Mouse (Mus musculus): ENCODE results near the gene Cacna1d.

The Cacna1d gene

DNA sequence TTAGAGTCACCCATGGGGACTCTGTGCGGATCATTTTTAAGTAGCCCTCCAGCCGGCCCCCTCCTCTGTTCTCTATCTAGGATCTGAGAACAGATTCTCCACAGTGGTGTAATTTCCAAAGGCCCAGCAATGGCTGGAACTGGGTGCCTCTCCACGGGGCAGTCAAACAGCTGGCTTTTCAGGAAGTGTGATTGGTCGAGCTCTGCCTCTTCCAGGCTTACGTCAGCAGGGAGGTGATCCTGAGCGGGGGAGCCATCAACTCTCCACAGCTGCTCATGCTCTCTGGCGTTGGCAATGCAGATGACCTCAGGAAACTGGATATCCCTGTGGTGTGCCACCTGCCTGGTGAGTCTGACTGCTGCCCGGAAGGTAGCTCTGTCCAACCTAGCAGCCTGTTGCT is 457.9 kb downstream of the Cacna1d start:
- in situ Hi-C loops (cut with MboI, MseI), result no loop called here

DNA sequence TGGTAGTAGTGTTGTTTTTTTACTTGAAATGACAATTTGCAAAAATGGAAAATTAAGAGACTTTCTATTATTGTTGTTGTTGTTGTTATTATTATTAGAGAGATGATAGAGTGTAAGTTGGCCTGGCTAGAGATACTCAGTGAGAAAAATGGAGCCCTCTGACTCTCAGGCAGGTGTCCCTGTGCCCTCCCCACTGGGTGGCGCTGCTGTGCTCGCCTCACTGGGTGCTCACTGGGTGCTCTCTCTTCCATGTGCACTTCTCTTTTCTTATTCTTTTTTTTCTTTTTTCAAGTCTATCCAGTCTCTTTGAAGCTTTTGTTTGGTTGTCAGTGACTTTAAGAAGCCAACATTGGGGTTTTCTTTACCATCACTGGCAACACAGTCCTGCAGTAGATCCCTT is 463.9 kb downstream of the Cacna1d start:
- in situ Hi-C loops (cut with MboI, MseI), result no loop called here

DNA sequence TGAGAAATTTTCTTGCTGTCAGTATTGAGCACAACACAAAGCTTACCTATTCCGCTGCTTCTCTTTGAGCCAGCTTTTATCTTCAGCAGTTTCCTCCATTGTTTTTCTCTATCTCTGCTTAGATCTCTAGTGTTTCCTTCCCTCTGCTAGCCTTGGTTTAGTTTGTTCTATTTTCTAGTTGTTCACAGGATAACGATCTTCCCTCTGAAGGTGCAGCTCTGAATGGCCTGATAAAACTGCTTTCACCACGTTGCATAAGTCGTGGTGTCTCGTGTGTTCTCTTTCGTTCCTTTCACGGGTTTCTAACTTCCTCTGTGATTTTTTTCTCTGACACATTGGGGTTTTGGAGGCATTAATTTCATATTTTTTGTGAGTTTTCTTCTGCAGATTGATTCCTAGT is 466.9 kb downstream of the Cacna1d start:
- in situ Hi-C loops (cut with MboI, MseI), result no loop called here

GRCm38 (mm10) chr14:30022471-30022870 is 468.8 kb downstream of the Cacna1d start:
- in situ Hi-C loops (cut with MboI, MseI), result no loop called here

- in situ Hi-C loops (cut with MboI, MseI), result no loop called here
Measured at GRCm38 (mm10) chr14:30019792-30020575, 471.3 kb downstream of the Cacna1d start.

DNA sequence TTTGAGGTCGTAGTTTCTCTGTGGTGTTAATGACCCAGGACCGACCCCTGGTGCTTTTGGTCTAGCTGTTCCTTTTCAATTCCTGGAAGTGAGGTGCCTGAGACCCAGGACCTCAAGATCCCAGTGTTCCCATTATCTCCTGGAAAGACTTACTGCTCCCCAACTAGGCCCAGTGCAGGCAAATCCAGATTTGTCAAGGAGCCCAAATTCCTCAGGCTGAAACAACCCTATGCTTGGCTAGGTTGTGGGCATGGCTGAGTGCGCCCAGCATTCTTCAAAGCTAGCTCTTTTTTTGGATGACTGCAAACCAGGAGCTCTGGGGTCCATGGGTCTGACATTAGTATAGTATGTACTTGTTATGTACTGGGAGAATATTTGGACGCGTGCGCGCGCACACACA is 471.9 kb downstream of the Cacna1d start:
- in situ Hi-C loops (cut with MboI, MseI), result no loop called here

DNA sequence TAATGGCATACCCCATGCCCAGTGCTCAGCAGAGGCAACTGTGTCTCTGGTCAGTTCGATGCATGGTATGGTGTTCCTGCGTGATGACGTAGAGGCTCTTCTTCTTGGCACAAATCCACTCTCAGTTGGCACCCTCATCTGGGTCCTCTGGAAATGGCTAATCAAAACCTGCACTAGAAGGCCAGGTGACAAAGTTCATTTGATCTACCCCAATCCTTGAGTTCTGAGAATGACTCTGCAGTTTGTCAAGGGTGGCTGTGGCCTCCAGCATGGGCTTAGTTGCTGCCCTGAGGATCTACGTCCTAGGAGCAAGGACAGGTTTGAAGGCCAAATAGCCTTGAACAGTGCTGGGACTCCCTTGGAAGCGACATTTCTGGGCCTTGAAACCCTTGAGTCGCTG is 472.4 kb downstream of the Cacna1d start:
- in situ Hi-C loops (cut with MboI, MseI), result no loop called here

DNA sequence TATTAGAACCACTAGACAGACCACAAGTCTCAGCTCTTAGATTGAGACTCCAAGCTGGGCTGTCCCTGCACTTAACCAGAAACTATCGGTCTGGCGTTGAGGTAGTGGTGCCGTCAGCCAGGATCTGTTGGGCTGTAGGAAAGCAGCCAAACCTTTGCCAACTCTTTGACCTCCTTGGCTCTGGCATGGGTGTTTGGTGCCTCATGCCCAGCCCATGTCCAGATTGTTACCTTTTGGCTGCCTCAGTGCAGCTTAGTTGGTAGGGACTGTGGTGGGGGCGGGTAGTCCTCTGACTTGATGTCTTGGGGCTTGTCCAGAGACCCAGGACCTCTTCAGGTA is 472.8 kb downstream of the Cacna1d start:
- in situ Hi-C loops (cut with MboI, MseI), result no loop called here

GRCm38 (mm10) chr14:30017794-30018462 is 473.3 kb downstream of the Cacna1d start:
- in situ Hi-C loops (cut with MboI, MseI), result no loop called here

- in situ Hi-C loops (cut with MboI, MseI), result no loop called here
Measured at GRCm38 (mm10) chr14:30016666-30017065, 474.6 kb downstream of the Cacna1d start.

DNA sequence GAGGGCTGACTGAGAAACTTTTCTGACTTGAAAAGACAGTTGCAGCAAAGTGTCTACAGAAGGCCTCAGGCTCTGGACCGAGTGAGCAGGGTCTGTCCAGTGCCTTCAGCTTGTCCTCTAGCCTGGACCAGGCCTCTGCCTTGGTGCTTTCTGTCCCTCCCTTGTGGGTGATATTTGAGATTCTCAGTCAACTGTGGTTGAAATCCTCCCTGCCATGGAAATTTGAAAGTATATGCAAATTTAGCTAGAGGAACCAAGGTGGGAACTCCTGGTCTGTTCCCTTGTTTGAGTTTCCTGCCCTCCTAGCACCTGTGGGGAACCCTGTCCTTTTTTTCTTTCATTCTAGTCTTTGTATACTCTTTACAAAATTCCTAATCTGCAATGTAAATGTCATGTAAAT is 476.2 kb downstream of the Cacna1d start:
- in situ Hi-C loops (cut with MboI, MseI), result no loop called here

DNA sequence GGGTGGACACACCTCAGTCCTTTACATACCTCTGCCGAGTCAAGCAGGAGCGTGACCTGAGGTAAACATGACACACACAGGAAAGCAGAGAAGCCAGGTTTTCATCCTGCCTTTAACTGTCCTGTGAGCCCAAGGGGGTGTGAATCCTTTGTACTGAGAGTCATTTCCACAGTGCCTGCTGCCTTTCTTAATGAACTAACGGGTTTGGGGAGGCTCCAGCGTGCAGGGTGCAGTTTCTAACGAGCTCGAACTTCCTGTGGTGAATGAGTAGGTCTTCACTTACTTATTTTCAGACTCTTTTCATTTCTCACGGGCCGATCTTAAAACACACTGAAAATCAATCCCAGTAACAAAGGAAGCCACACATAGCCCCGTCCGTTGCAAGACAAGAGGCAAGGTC is 476.8 kb downstream of the Cacna1d start:
- in situ Hi-C loops (cut with MboI, MseI), result no loop called here

DNA sequence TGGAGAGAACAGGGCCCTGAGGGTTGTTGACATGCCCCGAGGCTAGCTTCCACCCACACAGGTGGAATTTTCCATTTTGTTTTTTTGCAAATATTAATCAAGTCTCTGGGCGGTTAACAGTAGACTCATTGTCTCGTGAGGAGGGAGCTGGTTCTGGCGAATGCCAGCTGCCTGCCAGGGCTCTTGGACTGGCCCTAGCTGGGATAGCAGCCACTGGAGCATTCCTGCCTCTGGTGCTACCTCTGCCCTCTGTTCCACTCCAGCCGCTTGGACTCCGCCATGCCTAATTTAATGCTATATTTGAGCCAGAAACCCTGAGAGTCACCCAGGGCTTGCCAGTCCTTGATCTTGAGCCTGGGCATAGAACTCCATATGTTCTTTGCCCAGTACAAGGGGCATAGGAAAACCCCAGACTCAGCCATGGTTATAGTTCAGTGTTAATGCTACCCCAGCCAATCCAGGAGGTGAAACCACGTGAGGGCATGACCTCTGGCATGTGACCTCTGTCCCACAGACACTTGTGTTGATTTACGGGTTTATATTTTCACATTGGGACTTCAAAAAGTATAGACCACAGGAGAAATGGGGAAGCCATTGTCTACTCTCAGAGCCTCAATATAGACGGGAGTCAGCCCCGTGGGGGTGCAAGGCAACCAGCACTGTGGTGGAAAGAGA is 479.2 kb downstream of the Cacna1d start:
- in situ Hi-C loops (cut with MboI, MseI), result no loop called here

GRCm38 (mm10) chr14:30009864-30010560 is 481.2 kb downstream of the Cacna1d start:
- in situ Hi-C loops (cut with MboI, MseI), result no loop called here

DNA sequence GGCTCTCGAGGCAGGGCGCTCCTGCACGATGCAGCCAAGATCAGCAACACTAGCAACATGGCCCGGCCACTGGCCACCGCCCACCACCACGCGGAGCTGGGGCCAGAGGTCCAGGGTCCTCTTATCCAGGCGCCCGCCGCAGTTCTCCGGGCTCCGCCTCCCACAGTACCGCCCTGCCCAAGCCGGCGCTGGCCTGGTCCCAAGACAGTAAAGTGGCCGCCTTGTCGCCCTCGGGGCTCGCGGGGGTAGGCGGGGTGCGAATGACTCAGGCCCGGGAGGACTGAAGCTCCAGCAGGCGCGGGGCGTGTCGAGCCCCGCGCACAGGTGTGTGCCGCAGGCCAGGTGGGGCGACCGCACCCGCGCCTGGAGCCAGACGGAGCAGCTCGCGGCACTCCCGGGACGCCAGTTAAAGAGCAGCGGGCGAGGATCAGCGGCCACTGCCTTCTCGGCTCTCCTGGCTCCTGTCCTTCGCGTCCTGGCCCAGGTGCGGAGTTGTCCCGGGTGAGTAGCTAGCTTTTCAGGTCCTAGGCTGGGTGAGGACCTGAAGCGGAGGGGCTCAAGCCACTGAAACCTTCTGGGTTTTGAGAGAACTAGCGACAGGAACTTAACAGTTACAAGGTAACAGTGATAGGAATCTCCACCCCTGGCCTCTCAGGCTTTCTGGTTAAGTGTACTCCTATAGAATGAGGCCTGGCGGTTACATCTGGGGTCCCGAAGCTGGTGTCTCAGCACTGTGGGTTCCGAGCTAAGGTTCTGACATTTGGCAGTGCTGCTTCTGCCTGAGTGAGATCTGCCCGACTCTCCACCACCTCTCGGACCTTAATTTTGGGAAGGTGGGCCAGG is 482.3 kb downstream of the Cacna1d start, which contains the start of the genes Il17rb and Chdh:
Gene Il17rb (minus strand): TSS at position 164 of the 843 bp plus-strand sequence.
Gene Chdh (plus strand): TSS at position 291 of the 843 bp plus-strand sequence.
- in situ Hi-C loops (cut with MboI, MseI), result no loop called here

GRCm38 (mm10) chr14:29999475-29999811 is 491.8 kb downstream of the Cacna1d start:
- in situ Hi-C loops (cut with MboI, MseI), result no loop called here

DNA sequence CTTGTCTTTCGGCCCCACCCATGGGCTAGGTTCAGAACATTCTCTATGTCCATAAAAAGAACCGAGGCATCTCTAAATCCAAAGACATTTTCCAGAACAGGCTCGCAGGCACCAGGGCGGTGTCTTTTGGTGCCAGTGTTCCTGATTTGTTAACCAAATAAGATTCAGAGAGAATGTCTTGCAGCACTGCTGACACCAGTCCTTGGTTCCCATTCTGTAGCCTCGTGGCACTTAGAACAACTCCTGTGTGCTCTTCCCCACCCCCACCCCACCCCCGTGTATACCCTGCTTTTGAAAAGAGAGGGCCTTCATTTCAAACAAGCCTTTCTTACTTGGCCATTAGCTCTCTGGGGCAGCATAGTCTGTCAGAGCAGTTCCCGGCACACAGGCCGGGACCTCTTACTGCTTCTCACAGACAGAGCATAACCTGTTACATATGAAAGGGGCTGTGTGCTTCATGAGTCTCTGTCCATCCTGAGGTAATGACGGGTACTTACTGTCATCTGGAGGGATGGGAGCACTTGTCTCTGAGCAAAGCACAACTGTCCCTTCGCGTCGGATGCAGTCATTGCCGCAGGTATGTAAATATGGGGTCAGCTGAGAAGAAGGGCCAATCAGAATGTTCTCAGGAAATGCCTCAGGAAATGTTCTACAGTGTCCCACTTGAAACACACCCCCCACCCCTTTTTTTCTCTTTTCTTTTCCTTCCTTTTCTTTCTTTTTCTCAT is 492.3 kb downstream of the Cacna1d start:
- in situ Hi-C loops (cut with MboI, MseI), result no loop called here

GRCm38 (mm10) chr14:29997345-29997744 is 493.9 kb downstream of the Cacna1d start:
- in situ Hi-C loops (cut with MboI, MseI), result no loop called here

GRCm38 (mm10) chr14:29996000-29996751 is 495.1 kb downstream of the Cacna1d start:
- in situ Hi-C loops (cut with MboI, MseI), result no loop called here

GRCm38 (mm10) chr14:29994976-29995375 is 496.3 kb downstream of the Cacna1d start:
- in situ Hi-C loops (cut with MboI, MseI), result no loop called here
